Mouse (Mus musculus): ENCODE measurements at regions not wholly inside any gene's neighbourhood (a gene's known extent, or its start where the extent isn't known, plus 50 kb on each side); places are given as distances from the start of the nearest gene placed in this dataset.

DNA sequence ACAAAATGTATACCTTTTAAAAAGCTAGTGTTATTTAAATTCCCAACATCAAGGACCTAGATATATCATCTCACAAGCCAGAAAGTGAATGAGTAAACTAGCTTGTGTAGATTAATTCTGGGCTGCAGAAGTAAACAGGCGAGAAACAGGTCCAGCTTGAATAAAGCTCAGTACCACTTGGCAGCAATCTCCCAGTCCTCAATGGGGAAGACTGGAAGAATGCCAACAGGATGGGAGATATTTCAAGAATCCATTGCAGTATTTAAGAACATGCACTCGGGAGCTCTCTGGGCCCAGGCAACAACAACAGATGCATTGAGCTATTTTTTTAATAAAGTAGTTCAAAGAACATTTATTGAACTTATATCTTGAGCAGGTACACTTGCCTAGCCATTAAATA lies 152.5 kb upstream of the Gpr101 start:
- Histone ChIP-seq H3K4me3 (ENCODE audit: low read depth, low read length) (no peak overlapping the region), H3K9me3 (ENCODE audit: control insufficient read depth, low read length) (no peaks in the 10 kb centered on the region), H3K27ac (ENCODE audit: low read depth, low read length) (no peak overlapping the region), H3K4me2 (ENCODE audit: low read depth) (no peak overlapping the region), H3K27me3 (ENCODE audit: control insufficient read depth, insufficient read depth, low read length) (no peaks in the 10 kb centered on the region), H3K9ac (ENCODE audit: low read length) (no peak overlapping the region), H3K4me1 (ENCODE audit: control insufficient read depth, insufficient read depth, low read length) (no peaks in the 10 kb centered on the region), H3K36me3 (ENCODE audit: control insufficient read depth, insufficient read depth, low read length) (no peaks in the 10 kb centered on the region)
- 83% methylated on average over 2 of the region's 2 CpGs for WGBS
- ATAC-seq (ENCODE audit: insufficient read depth, low FRiP score, low TSS enrichment), result no peak
- no peak for DNase-seq (ENCODE audit: low spot score)

DNA sequence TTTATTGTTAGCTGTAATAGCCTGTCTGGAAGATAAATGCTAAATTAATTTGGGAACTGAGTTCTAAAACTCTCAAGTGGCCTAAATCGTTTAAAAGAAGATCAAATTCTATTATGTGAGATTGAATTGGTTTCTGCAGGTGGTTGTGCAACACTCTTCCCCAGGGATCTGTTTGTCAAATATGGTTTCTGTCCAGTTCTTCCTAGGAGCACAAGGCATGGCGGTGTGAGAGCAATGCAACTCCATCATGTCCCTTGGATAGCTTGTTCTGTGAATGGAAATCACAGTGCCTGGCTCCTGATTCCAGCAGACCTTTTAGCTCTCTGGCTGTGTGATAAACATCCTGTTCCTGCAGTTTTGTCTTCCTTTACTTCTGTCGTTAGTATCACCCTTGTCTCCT lies 151.9 kb upstream of the Gpr101 start:
- H3K9ac ChIP-seq (ENCODE audit: low read length), result no peak overlapping the region
- 63% methylated on average over 3 of the region's 3 CpGs for WGBS

More for the DNA sequence above, 151.9 kb upstream of the Gpr101 start:
- Histone ChIP-seq H3K4me3 (ENCODE audit: low read depth, low read length) (no peak overlapping the region), H3K27ac (ENCODE audit: low read depth, low read length) (no peak overlapping the region), H3K36me3 (ENCODE audit: control insufficient read depth, insufficient read depth, low read length) (no peaks in the 10 kb centered on the region), H3K27me3 (ENCODE audit: control insufficient read depth, insufficient read depth, low read length) (no peaks in the 10 kb centered on the region), H3K4me1 (ENCODE audit: control insufficient read depth, insufficient read depth, low read length) (no peaks in the 10 kb centered on the region), H3K4me2 (ENCODE audit: low read depth) (no peak overlapping the region), H3K9me3 (ENCODE audit: control insufficient read depth, low read length) (no peaks in the 10 kb centered on the region)
- ATAC-seq (ENCODE audit: insufficient read depth, low FRiP score, low TSS enrichment), result no peak
- DNase-seq (ENCODE audit: low spot score), result no peak

All from neural tube, embryonic 11.5 days (tissue).